Mouse (Mus musculus) myocyte (in vitro differentiated cells): ENCODE measurements around the gene Arhgef25.

Source experiments
- CEBPB ChIP-seq: IDR thresholded peaks from 2 replicates; pipeline ENCODE4 v1.6.1; 2011; ENCODE audit warnings: mild to moderate bottlenecking, moderate library complexity; ENCODE audit not compliant: poor library complexity, insufficient read depth, severe bottlenecking
- MYOD1 ChIP-seq, 3 experiments: IDR thresholded peaks; one replicate each; pipeline ENCODE4 v1.6.1; 2011; ENCODE audit warnings: control low read depth in 2 of 3, low read depth in 2 of 3, mild to moderate bottlenecking in 2 of 3, moderate library complexity in 1 of 3; ENCODE audit not compliant: insufficient read length in 2 of 3, control insufficient read depth in 1 of 3
- POLR2A ChIP-seq: IDR thresholded peaks from one replicate; pipeline ENCODE4 v1.6.1; 2011; ENCODE audit warnings: low read depth, mild to moderate bottlenecking, control low read depth, moderate library complexity; ENCODE audit not compliant: insufficient read length
- POLR2AphosphoS2 ChIP-seq: IDR thresholded peaks from one replicate; pipeline ENCODE4 v1.6.1; 2011; ENCODE audit warnings: low read depth, control low read depth; ENCODE audit not compliant: insufficient read length
- REST ChIP-seq: IDR thresholded peaks from one replicate; pipeline ENCODE4 v1.6.1; 2011; ENCODE audit warnings: mild to moderate bottlenecking, control low read depth, moderate library complexity; ENCODE audit not compliant: insufficient read depth, insufficient read length
- TCF12 ChIP-seq: IDR thresholded peaks from one replicate; pipeline ENCODE4 v1.6.1; 2011; ENCODE audit warnings: mild to moderate bottlenecking, control low read depth; ENCODE audit not compliant: poor library complexity, insufficient read depth, severe bottlenecking
- USF1 ChIP-seq: IDR thresholded peaks from one replicate; pipeline ENCODE4 v1.6.1; 2011; ENCODE audit warnings: low read depth, mild to moderate bottlenecking, control low read depth, moderate library complexity

DNA sequence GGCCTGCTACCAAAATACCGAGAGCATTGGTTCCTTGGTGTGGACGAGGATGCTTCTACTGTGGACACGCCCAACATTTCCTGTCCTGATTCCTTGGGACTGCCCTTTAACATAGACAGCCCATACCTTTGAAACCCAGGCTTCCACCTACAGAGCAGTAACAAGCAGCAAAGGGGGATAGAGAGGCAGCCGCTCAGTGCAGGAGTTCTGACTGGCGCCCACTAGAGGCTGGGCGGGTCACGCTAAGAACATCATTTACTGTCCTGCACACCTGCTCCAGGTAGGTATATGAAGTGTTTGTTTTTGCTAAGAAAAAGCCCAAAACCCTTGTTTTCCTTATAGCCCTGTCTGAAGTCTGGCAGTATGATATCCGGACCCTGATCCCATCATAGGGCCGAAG, 43.3 kb upstream of the Arhgef25 start:
- TF ChIP-seq USF1 (no peak), MYOD1 (IDR thresholded peaks at IDR 0.05; ENCODE audit: control insufficient read depth in 1 of 3, insufficient read length in 2 of 3, low read depth in 2 of 3) (no peak), REST (no peak), POLR2A (no peak), POLR2AphosphoS2 (no peak), TCF12 (no peak), CEBPB (no peak)
